Mouse (Mus musculus): Measurements from ENCODE around the gene Krt12. TPM values are rescaled to one million over a fixed set of nuclear protein-coding genes. Genes with fewer than 3 reads are reported as not detected.
A peak's percentile ranks its signal among the peaks of the same experiment; 100 is the strongest.

The Krt12 gene
- polyA plus RNA-seq, 1 experiment from 2014 or later = 0.23 TPM

GRCm38 (mm10) chr11:99369853-99370451, 52.1 kb downstream of the Krt12 start:
- DNase-seq (ENCODE audit: low spot score) = no peak
- 82% methylated on average over 8 of the region's 8 CpGs for whole genome bisulfite sequencing
- no peak for ATAC-seq
- Histone ChIP-seq H3K27ac (ENCODE audit: low read depth, low read length) (no peak overlapping the region), H3K9me3 (replicated peaks; ENCODE audit: control insufficient read depth, low read length) (no peaks in the 10 kb centered on the region), H3K4me3 (ENCODE audit: low read depth, low read length) (no peak overlapping the region), H3K4me1 (ENCODE audit: control insufficient read depth, insufficient read depth, low read length) (no peaks in the 10 kb centered on the region), H3K27me3 (replicated peaks; ENCODE audit: control insufficient read depth, insufficient read depth, low read length) (no peaks in the 10 kb centered on the region), H3K9ac (ENCODE audit: low read length) (no peak overlapping the region), H3K36me3 (ENCODE audit: control insufficient read depth, insufficient read depth, low read length) (no peaks in the 10 kb centered on the region), H3K4me2 (ENCODE audit: low read length) (no peak overlapping the region)

GRCm38 (mm10) chr11:99369229-99369628, 52.8 kb downstream of the Krt12 start:
- no peaks in the 10 kb centered on the region for H3K27me3 ChIP-seq (replicated peaks; ENCODE audit: control insufficient read depth, insufficient read depth, low read length)
- no peak for ATAC-seq
- DNase-seq (ENCODE audit: low spot score) = peak; percentile 29
- H3K27ac ChIP-seq (ENCODE audit: low read depth, low read length) = no peak overlapping the region
- no peaks in the 10 kb centered on the region for H3K9me3 ChIP-seq (replicated peaks; ENCODE audit: control insufficient read depth, low read length)
- no peak overlapping the region for H3K4me2 ChIP-seq (ENCODE audit: low read length)
- H3K4me1 ChIP-seq (ENCODE audit: control insufficient read depth, insufficient read depth, low read length) = no peaks in the 10 kb centered on the region
- H3K4me3 ChIP-seq (ENCODE audit: low read depth, low read length) = no peak overlapping the region
- no peaks in the 10 kb centered on the region for H3K36me3 ChIP-seq (ENCODE audit: control insufficient read depth, insufficient read depth, low read length)
- WGBS = 17% methylated on average over 3 of the region's 3 CpGs
- no peak overlapping the region for H3K9ac ChIP-seq (ENCODE audit: low read length)

GRCm38 (mm10) chr11:99366791-99367190, 55.3 kb downstream of the Krt12 start:
- Histone ChIP-seq H3K27me3 (replicated peaks; ENCODE audit: control insufficient read depth, insufficient read depth, low read length) (no peaks in the 10 kb centered on the region), H3K4me2 (ENCODE audit: low read length) (no peak overlapping the region), H3K27ac (ENCODE audit: low read depth, low read length) (no peak overlapping the region), H3K9ac (ENCODE audit: low read length) (no peak overlapping the region), H3K4me1 (ENCODE audit: control insufficient read depth, insufficient read depth, low read length) (no peaks in the 10 kb centered on the region), H3K36me3 (ENCODE audit: control insufficient read depth, insufficient read depth, low read length) (no peaks in the 10 kb centered on the region), H3K4me3 (ENCODE audit: low read depth, low read length) (no peak overlapping the region), H3K9me3 (replicated peaks; ENCODE audit: control insufficient read depth, low read length) (no peaks in the 10 kb centered on the region)
- no peak for ATAC-seq
- WGBS = 39% methylated on average over 10 of the region's 10 CpGs
- no peak for DNase-seq (ENCODE audit: low spot score)

Other genes with a start within 250 kb of the Krt12 start
- 214 and 218 TPM in 2 replicates for gene Smarce1, start 191.2 kb downstream of the Krt12 start, polyA plus RNA-seq (2014; fragmentation: Nextera tagmentation; extraction: Ambion mirVana)
- gene Krt222, start 178.2 kb downstream of the Krt12 start, polyA plus RNA-seq (2014; fragmentation: Nextera tagmentation; extraction: Ambion mirVana) = 1.9 and 2.5 TPM in 2 replicates
- not detected in 2 replicates for gene Krt24, start 137.0 kb downstream of the Krt12 start, polyA plus RNA-seq (2014; fragmentation: Nextera tagmentation; extraction: Ambion mirVana)
- gene Krt25, start 99.3 kb downstream of the Krt12 start, polyA plus RNA-seq (2014; fragmentation: Nextera tagmentation; extraction: Ambion mirVana) = 0.14 TPM in 1 of 2 replicates, not detected in the other
- gene Krt26, start 84.3 kb downstream of the Krt12 start, polyA plus RNA-seq (2014; fragmentation: Nextera tagmentation; extraction: Ambion mirVana) = not detected in 2 replicates
- gene Krt27, start 71.2 kb downstream of the Krt12 start, polyA plus RNA-seq (2014; fragmentation: Nextera tagmentation; extraction: Ambion mirVana) = not detected in 2 replicates
- 0.17 and 0.34 TPM in 2 replicates for gene Krt28, start 47.4 kb downstream of the Krt12 start, polyA plus RNA-seq (2014; fragmentation: Nextera tagmentation; extraction: Ambion mirVana)
- gene Krt10, start 32.9 kb downstream of the Krt12 start, polyA plus RNA-seq (2014; fragmentation: Nextera tagmentation; extraction: Ambion mirVana) = 30.9 and 33.3 TPM in 2 replicates
- not detected in 2 replicates for gene Krt20, start 15.9 kb upstream of the Krt12 start, polyA plus RNA-seq (2014; fragmentation: Nextera tagmentation; extraction: Ambion mirVana)
- 0.10 TPM in 1 of 2 replicates, not detected in the other for gene Krt23, start 70.9 kb upstream of the Krt12 start, polyA plus RNA-seq (2014; fragmentation: Nextera tagmentation; extraction: Ambion mirVana)
- gene Krt39, start 99.1 kb upstream of the Krt12 start, polyA plus RNA-seq (2014; fragmentation: Nextera tagmentation; extraction: Ambion mirVana) = not detected in 2 replicates
- not detected in 2 replicates for gene Krt40, start 120.9 kb upstream of the Krt12 start, polyA plus RNA-seq (2014; fragmentation: Nextera tagmentation; extraction: Ambion mirVana)
- not detected in 2 replicates for gene Krtap3-3, start 128.6 kb upstream of the Krt12 start, polyA plus RNA-seq (2014; fragmentation: Nextera tagmentation; extraction: Ambion mirVana)
- not detected in 2 replicates for gene Krtap3-2, start 134.6 kb upstream of the Krt12 start, polyA plus RNA-seq (2014; fragmentation: Nextera tagmentation; extraction: Ambion mirVana)
- not detected in 2 replicates for gene Gm11939, start 137.2 kb upstream of the Krt12 start, polyA plus RNA-seq (2014; fragmentation: Nextera tagmentation; extraction: Ambion mirVana)
- gene Krtap3-1, start 144.4 kb upstream of the Krt12 start, polyA plus RNA-seq (2014; fragmentation: Nextera tagmentation; extraction: Ambion mirVana) = not detected in 2 replicates
- not detected in 2 replicates for gene Krtap1-5, start 158.8 kb upstream of the Krt12 start, polyA plus RNA-seq (2014; fragmentation: Nextera tagmentation; extraction: Ambion mirVana)
- gene Krtap1-4, start 161.4 kb upstream of the Krt12 start, polyA plus RNA-seq (2014; fragmentation: Nextera tagmentation; extraction: Ambion mirVana) = not detected in 2 replicates
- gene Krtap1-3, start 169.1 kb upstream of the Krt12 start, polyA plus RNA-seq (2014; fragmentation: Nextera tagmentation; extraction: Ambion mirVana) = not detected in 2 replicates
- gene Krtap9-3, start 175.8 kb upstream of the Krt12 start, polyA plus RNA-seq (2014; fragmentation: Nextera tagmentation; extraction: Ambion mirVana) = not detected in 2 replicates
- not detected in 2 replicates for gene Gm11938, start 181.0 kb upstream of the Krt12 start, polyA plus RNA-seq (2014; fragmentation: Nextera tagmentation; extraction: Ambion mirVana)
- not detected in 2 replicates for gene Gm11937, start 187.9 kb upstream of the Krt12 start, polyA plus RNA-seq (2014; fragmentation: Nextera tagmentation; extraction: Ambion mirVana)
- gene Krtap2-4, start 192.6 kb upstream of the Krt12 start, polyA plus RNA-seq (2014; fragmentation: Nextera tagmentation; extraction: Ambion mirVana) = not detected in 2 replicates
- gene Gm11562, start 198.2 kb upstream of the Krt12 start, polyA plus RNA-seq (2014; fragmentation: Nextera tagmentation; extraction: Ambion mirVana) = not detected in 2 replicates
- gene Krtap4-1, start 206.0 kb upstream of the Krt12 start, polyA plus RNA-seq (2014; fragmentation: Nextera tagmentation; extraction: Ambion mirVana) = not detected in 2 replicates
- gene Krtap4-2, start 212.8 kb upstream of the Krt12 start, polyA plus RNA-seq (2014; fragmentation: Nextera tagmentation; extraction: Ambion mirVana) = not detected in 2 replicates
- gene Krtap4-7, start 221.8 kb upstream of the Krt12 start, polyA plus RNA-seq (2014; fragmentation: Nextera tagmentation; extraction: Ambion mirVana) = not detected in 2 replicates
- gene Gm11555, start 228.0 kb upstream of the Krt12 start, polyA plus RNA-seq (2014; fragmentation: Nextera tagmentation; extraction: Ambion mirVana) = not detected in 2 replicates
- gene Gm11563, start 236.7 kb upstream of the Krt12 start, polyA plus RNA-seq (2014; fragmentation: Nextera tagmentation; extraction: Ambion mirVana) = not detected in 2 replicates
- gene Krtap4-6, start 243.7 kb upstream of the Krt12 start, polyA plus RNA-seq (2014; fragmentation: Nextera tagmentation; extraction: Ambion mirVana) = not detected in 2 replicates

Measured in forebrain, embryonic 14.5 days (tissue).